Mouse (Mus musculus): ENCODE measurements at regions not wholly inside any gene's neighbourhood (a gene's known extent, or its start where the extent isn't known, plus 50 kb on each side); places are given as distances from the start of the nearest gene placed in this dataset.
A peak's percentile ranks its signal among the peaks of the same experiment; 100 is the strongest.

DNA sequence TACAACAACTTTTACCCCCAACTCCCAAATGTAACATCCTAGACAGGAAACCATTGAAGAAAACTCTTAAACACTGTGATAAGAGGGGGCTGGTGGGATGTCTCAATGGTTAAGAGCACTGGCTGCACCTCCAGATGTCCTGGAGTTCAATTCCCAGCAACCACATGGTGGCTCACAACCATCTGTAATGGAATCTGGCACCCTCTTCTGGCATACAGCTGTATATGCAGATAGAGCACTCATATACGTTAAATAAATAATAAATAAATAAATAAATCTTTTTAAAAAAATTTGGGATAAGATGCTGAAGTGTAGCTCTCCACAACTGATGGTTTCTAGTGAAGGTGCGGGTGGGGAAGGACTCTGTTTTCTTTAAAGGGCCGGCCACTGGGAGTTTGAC, 69.3 kb downstream of the Kctd15 start:
- no peak for DNase-seq (ENCODE audit: extremely low spot score in 1 of 2, low spot score in 1 of 2)

DNA sequence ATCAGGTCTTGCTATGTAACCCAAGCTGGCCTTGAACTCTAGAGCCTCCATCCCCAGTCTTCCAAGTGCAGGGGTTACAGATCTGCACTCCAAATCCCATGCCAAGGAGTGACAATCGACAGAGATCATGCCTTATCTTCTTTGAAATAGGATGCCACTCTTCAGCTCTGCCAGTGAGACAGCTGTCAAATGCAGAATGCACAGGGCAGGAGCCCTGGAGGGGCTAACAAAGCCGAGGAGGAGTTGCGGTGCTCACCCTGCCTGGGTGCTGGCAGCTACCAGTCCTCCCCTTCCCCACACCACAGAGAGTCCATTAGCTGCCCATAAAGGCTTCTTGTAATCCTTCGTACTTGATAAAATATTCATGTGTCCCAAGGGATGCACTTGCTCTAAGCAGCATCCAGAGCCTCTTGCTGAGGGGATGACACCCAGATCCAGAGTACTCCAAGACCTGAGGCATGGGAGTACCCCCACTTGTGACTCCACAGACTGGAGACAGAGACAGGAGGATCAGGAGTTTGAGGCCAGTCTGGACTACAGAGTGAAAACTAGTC, 71.1 kb downstream of the Kctd15 start:
- DNase-seq (ENCODE audit: extremely low spot score in 1 of 2, low spot score in 1 of 2), result no peak

DNA sequence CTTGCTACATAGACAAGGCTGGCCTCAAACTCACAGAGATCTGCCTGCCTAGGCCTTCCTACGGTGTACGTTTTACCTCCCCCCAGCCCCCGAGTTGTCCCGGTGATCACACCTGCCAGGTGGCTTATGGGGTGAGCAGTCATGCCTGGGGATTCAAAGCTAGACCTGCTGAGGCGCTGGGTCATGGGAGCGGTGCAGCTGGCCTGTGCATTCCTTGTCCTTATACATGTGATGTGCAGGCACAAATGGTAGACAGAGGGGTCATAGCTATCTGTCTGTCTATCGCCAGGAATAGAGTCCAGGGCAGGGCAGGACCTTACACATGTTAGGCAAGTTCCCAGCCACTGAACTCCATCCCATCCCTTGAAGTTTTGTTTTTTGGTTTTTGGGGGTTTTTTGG, 71.7 kb downstream of the Kctd15 start:
- DNase-seq (ENCODE audit: extremely low spot score in 1 of 2, low spot score in 1 of 2), result no peak

DNA sequence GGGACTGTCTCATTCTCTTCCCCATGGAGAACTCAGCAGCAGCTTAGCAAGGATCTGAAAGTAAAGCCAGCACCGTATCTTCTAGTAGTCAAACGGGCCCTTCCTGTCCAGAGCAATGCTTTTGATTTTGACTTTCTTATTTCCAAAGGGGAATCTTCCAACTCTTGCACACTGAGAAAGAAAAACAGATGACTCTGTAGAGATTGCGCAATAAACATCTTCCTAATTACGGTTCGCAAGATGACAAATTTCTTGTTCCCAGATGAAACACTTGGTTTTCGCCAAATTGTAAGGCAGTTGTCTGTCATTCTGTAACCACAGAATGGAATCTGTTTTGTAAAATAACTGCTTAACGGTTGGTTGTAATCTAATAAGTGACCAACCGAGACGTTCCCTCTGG, 75.7 kb downstream of the Kctd15 start:
- no peak for DNase-seq (ENCODE audit: extremely low spot score in 1 of 2, low spot score in 1 of 2)

DNA sequence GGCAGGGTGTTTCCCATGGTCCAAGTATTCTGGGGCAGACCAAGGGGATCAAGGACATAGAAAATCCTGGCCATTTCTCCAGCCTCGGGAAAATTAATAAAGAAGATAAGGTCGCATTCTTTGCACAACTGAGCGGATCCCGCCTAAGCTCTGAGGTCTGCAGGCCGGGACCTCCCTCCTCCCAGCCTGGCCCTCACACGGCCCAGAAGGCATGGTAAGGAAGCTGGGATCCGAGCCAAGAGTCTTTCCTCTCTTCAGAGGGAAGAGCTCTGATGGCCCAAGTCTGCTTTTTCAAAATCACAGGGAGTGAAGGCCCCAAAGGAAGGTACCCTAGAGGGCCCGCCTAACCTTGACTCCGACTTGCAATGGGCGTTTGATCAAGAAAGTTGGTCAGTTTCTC, 85.2 kb downstream of the Kctd15 start:
- no peak for DNase-seq (ENCODE audit: extremely low spot score in 1 of 2, low spot score in 1 of 2)

DNA sequence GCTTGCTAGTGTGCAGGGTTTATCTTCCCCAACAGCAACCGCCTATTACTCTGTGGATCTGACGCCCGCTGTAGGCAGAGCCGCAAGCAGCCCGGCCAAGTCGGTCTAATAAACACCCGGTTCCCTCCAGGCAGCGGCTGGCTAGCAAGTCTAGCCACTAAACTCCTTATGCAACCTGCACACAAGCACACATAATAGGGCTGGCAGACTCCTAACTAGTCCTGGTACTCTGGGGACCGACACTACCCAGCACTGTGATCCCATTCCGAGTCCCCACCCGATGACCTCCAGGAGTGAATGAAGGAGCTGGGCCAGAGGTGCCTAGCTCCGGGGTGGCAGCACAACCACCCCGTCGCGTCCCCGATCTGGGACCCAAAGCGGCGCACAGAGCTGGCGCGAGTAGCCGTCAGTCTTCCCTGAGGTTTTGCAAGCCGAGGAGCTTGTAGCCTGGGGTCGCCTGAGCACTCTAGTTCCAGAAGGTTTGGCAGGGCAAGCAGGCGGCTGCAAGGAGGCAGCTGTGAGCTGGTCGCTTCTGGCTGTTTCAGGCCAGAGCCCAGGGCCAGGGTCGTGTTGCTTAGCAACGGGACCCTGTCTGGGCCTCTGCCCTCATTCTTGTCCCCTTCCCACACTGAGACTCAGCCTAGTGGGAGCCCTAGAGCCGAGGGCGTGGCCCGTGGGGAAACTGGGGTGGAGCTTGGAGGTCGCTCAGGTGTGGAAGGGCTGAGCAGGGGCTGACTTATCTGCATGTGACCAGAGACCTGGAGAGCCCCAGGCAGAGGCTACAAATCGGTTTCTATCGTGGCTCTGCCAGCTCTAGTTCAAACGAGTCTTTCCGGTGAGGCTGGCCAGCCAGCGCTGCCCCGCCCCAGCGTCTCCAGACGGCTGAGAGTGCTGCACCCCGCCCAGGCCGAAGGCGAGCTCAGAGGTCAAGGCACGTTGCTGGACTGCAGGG, 86.1 kb downstream of the Kctd15 start:
- DNase-seq (ENCODE audit: extremely low spot score in 1 of 2, low spot score in 1 of 2), result peak in 1 of 2 experiments; percentile 19

DNA sequence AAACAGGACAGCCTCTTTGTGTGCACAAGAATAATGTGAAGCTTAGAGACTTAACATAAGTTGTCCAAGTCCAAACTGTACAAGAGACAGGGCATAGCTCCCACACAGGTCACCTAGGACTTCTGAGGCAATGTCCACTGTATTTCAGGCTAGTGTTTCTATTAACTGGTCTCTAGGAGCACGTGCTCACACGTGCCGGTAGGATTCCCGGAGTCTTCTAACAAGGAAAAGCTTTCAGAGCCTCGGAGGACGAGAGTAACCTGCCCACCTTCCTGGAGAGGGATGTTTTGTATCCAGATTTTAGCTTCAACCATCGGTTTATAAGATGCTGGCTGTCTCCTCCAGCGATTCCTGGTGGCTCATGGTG, 86.8 kb downstream of the Kctd15 start:
- no peak for DNase-seq (ENCODE audit: extremely low spot score in 1 of 2, low spot score in 1 of 2)

DNA sequence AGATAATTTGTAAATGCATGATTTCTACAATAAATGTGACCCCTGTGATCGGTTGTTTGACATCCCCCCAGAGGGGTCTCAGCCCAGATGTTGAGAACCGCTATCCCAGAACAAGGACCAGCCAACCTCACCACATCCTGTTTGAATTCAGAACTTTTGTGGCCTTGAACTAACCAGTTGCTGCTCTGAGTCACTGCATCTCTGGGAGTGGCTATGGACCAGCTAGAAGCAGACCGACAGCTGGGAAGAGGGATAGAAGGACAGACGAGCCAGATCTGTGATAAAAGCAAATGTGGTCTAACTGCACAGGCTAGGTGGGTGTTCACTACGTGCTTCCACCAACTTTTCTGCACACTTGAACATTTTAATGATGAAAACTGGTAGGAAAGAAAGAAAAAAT, 89.0 kb downstream of the Kctd15 start:
- no peak for DNase-seq (ENCODE audit: extremely low spot score in 1 of 2, low spot score in 1 of 2)

DNA sequence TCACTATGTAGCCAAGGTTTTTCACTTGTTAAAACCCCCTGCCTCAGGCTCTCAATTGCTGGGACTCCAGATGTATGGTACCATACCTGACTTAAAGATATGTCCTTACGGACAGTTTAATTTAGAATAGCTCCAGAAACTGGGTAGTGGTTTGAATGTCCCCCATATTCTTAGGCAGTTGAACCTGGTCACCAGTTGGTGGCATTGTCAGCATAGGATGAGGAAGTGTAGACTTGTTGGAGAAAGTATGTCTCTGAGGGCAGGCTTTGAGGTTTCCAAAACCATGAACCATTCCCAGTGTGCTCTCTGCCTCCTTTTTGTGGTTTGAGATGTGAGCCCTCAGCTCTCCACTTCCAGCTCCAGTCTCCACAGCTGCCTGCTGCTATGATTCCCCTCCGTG, 94.4 kb downstream of the Kctd15 start:
- no peak for DNase-seq (ENCODE audit: extremely low spot score in 1 of 2, low spot score in 1 of 2)

DNA sequence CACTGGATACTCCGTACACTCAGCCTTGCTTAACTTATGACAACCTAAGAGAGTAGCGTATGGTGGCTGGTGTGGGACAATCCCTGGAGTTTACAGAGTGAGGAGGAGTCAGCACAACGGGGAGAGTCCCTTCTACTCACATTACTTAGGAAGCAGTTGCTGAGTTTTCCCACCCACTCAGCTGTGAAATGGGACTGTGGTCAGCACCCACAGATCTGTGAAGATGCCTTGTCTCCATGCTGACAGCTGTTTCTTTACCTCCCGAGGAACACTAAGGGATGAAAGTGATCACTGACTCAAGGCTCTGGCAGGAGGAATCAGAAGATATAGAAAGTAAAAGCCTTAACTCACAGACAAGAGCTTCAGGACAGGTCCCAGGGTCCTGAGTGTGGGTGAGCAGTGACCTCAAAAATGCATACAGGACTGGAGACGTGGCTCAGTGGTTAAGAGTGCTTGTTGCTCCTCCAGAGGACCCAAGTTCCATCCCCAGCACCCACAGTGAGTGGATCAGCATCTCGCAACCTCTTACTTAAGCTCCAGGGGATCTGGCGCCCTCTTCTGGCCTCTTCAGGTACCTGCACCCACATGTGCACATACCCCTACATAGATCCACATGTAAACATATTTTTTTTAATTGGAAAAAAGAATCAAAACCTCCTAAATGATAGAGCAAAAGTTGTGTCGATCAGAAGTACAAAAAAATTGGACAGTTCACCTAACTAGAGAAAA, 97.8 kb downstream of the Kctd15 start:
- DNase-seq (ENCODE audit: extremely low spot score in 1 of 2, low spot score in 1 of 2), result no peak

DNA sequence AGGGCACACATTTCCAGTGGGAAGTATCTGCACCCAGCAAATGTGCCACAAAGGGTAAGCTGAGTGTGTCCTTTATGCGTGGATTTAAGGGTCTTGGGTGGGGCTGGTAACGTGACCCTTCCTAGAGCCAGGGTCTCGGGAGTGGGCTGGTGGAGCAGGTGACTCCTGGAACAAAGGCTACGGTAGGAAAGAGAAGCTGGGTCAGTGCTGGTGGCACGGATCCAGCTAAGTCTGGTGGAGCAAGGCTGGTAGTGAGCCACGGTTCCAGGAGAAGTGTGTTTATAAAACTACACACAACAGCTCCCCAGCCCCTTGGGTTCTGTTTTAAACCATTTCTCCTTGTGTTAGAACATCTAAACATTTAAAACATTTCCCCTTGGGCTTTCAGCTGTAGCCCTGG, 101.3 kb downstream of the Kctd15 start:
- DNase-seq (ENCODE audit: extremely low spot score in 1 of 2, low spot score in 1 of 2), result no peak

DNA sequence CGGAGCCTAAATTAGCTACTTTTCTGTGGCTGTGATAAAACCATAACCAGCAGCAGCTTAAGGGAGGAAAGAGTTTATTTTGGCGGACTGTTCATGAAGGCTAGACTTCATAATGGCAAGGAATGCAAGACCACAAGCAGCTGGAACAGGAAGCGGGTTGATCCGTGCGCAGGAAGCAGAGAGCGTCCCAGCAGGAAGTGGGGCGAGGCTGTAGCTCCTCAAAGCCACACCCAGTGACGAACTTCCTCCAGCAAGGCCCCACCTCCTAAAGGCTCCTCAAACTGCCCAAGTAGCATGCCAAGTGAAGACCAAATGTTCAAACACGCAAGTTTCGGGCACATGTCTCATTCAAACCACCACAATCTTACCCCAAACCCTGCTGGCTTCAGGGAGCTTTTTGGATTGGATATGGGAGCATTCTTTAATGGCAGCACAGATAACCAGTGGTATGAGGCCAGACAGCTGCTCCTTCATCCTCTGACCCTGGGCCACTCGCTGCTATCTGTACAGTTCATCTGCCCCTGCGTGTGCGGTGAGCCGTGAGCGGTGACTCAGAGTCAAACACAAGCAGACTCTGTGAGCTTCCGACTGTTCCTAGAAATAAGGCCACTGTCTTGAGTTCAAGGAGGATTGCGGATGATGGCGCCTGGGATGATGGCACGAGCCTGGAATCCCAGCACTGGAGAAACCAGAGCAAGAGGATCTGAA, 109.8 kb downstream of the Kctd15 start:
- DNase-seq (ENCODE audit: extremely low spot score in 1 of 2, low spot score in 1 of 2), result no peak

DNA sequence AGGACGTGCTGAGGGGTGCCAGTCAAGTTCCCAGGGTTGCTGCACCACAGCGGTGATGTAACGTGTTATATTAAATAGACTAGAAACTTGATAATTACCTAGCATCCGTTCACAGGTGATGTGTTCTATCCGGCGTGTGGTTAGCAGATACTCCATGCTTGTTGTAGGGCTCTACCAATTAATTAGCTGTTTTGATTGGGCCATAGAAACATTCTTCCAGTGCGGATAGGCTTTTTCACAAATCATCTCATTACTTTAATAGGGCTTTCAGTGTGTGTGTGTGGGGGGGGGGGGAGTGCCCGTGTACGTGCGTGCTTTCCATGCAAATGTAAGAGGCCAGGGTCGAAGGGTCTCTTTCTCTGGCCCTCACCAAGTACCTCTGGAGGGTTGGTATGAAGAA, 110.6 kb downstream of the Kctd15 start:
- no peak for DNase-seq (ENCODE audit: extremely low spot score in 1 of 2, low spot score in 1 of 2)

DNA sequence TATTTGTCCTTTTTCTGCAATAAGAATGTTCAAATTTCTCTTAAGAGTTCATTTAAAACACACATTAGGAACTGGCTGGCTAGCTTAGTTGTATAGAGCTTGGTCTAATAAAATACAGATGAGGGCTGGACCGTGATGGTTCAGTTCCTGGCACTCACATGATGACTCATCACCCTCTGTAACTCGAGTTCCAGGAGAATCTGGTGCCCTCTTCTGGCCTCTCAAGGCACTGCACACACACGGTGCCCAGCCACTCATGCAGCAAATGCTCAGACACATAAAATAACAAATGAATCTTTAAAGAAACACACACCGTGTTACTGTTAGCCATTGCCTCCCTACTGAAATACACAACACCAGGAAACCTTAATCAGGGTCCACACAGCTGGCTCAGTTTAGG, 114.6 kb downstream of the Kctd15 start:
- no peak for DNase-seq (ENCODE audit: extremely low spot score in 1 of 2, low spot score in 1 of 2)

DNA sequence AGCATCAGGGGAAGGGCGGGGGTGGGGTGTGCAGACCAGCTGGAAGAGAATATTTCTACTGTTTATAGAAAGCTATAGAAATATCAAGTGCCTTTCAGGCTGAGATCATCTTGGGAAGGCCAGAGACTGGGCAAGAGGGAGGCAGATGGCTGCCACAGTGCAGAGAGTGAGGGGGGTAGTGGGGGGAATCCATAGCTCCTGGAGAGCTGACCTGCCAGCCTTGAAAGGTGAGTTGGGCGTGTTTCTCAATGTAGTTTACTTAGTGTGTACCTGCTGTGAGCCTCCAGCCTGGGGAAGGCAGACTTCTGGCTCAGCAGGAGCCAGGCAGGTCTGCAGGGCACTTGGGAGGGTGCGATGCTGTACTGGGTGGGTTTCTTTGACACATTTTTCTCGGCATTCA, 115.5 kb downstream of the Kctd15 start:
- DNase-seq (ENCODE audit: extremely low spot score in 1 of 2, low spot score in 1 of 2), result no peak

DNA sequence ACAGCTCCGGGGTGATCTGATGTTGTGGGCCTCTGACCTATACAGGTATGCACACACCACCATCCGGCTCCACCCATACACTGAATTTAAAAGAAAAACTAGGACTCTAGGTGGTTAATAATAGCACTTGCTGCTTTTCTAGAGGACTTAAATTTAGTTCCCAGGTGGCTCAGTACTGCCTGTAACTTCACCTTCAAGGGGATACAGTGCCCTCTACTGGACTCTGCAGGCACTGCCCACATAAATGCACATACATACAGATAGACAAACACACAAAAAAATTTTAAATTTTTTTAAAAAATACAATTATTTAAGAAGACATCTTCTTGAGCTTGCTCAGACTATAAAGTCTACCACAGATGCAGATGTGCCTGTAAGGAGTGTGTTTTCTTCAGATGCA, 116.7 kb downstream of the Kctd15 start:
- no peak for DNase-seq (ENCODE audit: extremely low spot score in 1 of 2, low spot score in 1 of 2)

DNA sequence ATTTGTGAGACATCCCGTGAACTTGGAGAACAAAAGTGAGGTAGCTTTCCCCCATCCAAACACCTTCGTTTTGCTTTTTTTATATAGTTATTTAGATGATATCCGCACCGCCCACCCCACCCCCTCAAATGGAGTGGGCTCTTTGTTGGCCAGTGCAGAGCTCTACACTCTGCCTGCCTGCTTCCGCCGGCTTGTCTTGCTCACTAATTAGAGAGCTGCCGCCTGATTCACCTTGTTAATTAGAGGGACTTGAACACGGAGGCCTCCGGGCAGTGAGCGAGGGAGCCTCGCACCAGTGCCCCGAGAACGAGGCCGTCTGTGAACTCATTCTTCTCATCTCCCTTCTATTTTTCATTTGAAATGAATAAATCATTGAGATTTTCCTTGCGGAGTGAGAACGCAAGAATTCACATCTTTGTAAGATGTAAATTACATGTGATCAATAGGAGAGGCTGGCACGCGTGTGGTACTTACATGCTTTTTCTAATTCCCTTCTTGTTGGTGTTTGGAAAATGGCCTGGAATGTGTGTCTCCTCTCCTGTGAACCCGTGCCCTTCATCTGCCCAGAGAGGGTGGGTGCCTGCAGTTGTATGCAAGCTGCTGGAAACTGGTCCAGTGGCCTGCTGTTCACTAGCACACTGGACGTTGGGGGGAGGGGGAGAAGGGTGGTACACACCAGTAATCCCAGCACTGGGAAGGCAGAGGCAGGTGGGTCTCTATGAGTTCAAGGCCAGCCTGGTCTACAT, 118.0 kb downstream of the Kctd15 start:
- no peak for DNase-seq (ENCODE audit: extremely low spot score in 1 of 2, low spot score in 1 of 2)

DNA sequence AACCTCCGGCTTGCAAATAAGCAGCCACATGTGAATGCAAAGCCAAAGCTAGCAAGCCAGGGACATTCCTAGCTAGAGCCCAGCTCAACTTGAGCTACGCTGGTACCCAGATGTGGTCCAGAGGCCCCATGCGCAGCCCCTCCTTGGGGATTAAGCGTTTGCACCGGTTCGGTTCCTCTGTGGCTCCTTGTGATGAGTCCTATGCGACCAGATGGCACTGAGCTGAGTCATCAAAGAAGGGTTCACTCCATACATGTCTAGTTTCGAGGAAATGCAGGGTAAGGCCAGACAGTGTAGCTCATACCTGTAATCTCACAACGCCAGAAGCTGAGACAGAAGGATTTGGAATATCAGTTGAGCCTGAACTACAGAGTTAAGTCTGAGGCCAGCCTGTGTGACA, 119.4 kb downstream of the Kctd15 start:
- no peak for DNase-seq (ENCODE audit: extremely low spot score in 1 of 2, low spot score in 1 of 2)

DNA sequence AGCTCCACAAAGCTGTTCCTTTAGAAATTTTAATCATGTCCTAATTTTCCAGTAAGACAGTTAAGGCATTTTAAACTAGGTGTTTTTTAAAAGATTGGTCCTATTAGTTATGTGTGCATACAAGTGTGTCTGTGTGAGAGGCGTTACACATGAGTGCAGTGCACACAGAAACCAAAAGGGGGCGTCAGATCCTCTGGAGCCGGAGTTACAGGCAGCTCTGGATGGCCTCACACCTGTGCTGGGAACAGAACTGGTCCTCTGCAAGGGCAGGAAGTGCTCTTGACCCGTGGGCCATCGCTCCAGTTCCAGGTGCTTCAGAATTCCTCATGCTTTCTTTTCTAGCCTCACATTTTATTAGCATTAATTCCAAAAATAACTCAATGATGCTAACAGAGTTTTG, 122.3 kb downstream of the Kctd15 start:
- no peak for DNase-seq (ENCODE audit: extremely low spot score in 1 of 2, low spot score in 1 of 2)

DNA sequence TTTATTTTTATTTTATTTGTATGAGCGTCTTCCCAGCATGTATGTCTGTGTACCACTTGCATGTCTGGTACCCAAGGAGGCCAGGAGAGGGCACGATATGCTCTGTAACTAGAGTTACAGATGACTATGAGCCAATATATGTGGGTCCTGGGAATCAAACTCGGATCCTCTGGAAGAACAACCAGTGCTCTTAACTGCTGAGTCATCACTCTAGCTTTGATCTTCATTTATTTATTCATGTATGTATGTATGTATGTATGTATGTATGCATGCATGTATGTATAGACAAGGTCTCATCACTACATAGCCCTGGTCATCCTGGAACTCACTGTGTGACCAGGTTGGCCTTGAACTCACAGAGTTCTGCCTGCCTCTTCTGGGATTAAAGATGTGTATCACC, 124.9 kb downstream of the Kctd15 start:
- DNase-seq (ENCODE audit: extremely low spot score in 1 of 2, low spot score in 1 of 2), result no peak

Measured in frontal cortex, adult 2 months (tissue).